Mouse (Mus musculus): ENCODE data around the gene Zfp59. TPM values are rescaled to one million over a fixed set of nuclear protein-coding genes. Genes with fewer than 3 reads are reported as not detected.
"Not testable (repeated sequence)": the region's sequence is repeated elsewhere in the genome, so short reads cannot be mapped to it uniquely, and the experiment has no call there.

The Zfp59 gene
- polyA plus RNA-seq, 1 experiment from 2014 or later: 12.6 TPM

DNA sequence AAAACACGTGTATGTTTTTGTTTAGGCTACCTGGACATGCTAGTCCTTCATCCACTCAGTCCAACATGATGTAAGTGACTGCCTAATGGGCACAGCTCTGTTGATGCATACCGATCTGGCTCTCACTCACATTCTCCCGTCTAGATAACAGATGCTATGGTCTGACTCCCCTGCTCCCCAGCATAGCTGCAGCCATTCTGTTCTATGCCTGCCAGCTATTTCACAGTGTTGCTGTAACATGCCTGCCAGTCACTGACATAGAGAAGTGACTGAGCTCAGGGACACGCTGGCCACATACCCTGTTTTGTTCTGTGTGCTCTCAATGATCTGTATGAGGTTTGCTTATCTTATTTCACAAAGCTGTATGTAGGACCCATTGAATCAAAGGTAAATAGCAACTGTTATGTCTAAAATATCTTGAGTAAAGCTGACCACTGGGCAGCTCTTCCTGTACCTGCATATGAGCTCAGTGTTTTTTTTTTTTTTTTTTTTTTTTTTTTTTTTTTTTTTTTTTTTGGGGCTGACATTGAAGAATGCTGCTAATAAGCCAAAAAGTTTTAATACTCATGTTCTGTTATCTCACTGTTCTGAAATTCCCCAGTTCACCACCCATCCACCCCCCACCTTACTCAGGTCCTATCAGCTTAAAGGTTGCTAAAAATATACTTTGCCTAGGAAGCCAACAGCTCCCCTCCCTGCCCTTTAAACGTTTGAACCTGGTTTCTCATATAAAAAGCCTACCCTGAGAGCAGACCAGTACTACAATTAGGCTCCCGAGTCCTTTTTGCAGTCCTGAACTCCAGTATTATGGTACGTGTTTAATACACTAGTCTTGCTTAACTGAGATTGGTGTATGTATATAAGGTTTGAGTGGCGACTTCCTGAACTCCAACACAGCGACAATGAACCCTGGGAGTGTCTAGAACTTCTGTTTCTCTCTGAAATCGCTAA is 21.2 kb downstream of the Zfp59 start:
- WGBS: 32% methylated on average over 10 of the region's 10 CpGs
- DNase-seq (ENCODE audit: low spot score): no peak
- Histone ChIP-seq H3K4me3 (ENCODE audit: low read depth, low read length) (peak overlapping the region; percentile 48), H3K9ac (ENCODE audit: low read length) (peak overlapping the region; percentile 29; the same call in 1 of the 2 replicates), H3K9me3 (ENCODE audit: control insufficient read depth, low read length) (no peaks in the 10 kb centered on the region), H3K27me3 (ENCODE audit: control insufficient read depth, insufficient read depth, low read length) (no peaks in the 10 kb centered on the region), H3K4me2 (ENCODE audit: low read depth) (peak overlapping the region; percentile 67), H3K4me1 (ENCODE audit: control insufficient read depth, insufficient read depth, low read length) (0 out of 2 replicates have a peak, but pooled peaks cover 2% of the 10 kb centered on the region), H3K27ac (ENCODE audit: low read depth, low read length) (no peak overlapping the region), H3K36me3 (ENCODE audit: control insufficient read depth, insufficient read depth, low read length) (no peaks in the 10 kb centered on the region)
- ATAC-seq (ENCODE audit: insufficient read depth, low FRiP score, low TSS enrichment): no peak

DNA sequence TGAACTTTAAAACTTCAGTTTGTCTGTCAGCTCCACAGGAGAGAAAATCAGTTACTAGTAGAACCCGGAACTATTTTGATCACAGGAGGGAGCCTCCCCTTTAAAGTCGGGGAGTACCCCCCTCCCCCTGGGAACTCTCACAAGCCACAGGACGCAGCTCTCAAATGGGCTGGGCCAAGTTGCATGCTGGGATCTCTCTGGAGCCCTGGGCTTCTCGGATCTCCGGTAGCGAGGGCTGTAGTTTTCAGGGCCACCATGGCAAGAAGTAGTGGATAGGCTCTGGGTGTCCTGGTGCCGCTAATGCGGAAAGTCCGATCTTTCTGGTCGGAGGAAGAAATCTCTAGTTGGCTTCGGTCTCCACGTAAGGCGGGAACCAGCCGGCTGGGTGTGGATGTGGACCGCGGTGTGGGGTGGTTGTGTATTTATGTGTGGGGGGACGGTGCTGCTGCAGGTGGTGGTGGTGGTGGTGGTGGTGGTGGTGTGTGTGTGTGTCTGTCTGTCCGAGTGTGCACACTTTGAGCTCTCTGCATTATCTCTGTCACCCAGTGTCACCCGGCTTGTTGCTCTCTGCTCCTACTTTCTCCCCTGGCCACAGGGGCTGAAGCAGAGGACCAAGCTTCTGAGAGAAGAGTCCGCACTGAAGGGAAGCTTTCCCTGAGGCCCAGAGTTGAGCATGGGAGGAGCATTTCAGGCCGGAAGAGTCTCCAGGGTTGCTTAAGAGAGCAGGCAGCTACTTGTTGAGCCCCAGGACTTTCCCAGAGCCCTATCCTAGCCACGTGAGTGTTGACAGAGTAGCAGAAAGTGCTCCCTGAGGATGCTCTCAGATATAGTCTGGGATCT is 22.2 kb downstream of the Zfp59 start:
- H3K4me3 ChIP-seq (ENCODE audit: low read depth, low read length): peak overlapping the region; percentile 48
- no peak; the same call in 1 of the 2 replicates for ATAC-seq (ENCODE audit: insufficient read depth, low FRiP score, low TSS enrichment)
- no peaks in the 10 kb centered on the region for H3K9me3 ChIP-seq (ENCODE audit: control insufficient read depth, low read length)
- H3K27ac ChIP-seq (ENCODE audit: low read depth, low read length): no peak overlapping the region
- H3K27me3 ChIP-seq (ENCODE audit: control insufficient read depth, insufficient read depth, low read length): no peaks in the 10 kb centered on the region
- H3K4me2 ChIP-seq (ENCODE audit: low read depth): peak overlapping the region; percentile 67
- WGBS: 0% methylated on average over 22 of the region's 22 CpGs
- 0 out of 2 replicates have a peak, but pooled peaks cover 2% of the 10 kb centered on the region for H3K4me1 ChIP-seq (ENCODE audit: control insufficient read depth, insufficient read depth, low read length)
- no peaks in the 10 kb centered on the region for H3K36me3 ChIP-seq (ENCODE audit: control insufficient read depth, insufficient read depth, low read length)
- peak; percentile 54 for DNase-seq (ENCODE audit: low spot score)
- H3K9ac ChIP-seq (ENCODE audit: low read length): peak overlapping the region; percentile 64

- not testable (repeated sequence) for H3K9ac ChIP-seq (ENCODE audit: low read length); H3K27me3 ChIP-seq (ENCODE audit: control insufficient read depth, insufficient read depth, low read length); H3K4me1 ChIP-seq (ENCODE audit: control insufficient read depth, insufficient read depth, low read length); ATAC-seq (ENCODE audit: insufficient read depth, low FRiP score, low TSS enrichment); H3K4me3 ChIP-seq (ENCODE audit: low read depth, low read length); H3K4me2 ChIP-seq (ENCODE audit: low read depth); DNase-seq (ENCODE audit: low spot score); H3K27ac ChIP-seq (ENCODE audit: low read depth, low read length); H3K36me3 ChIP-seq (ENCODE audit: control insufficient read depth, insufficient read depth, low read length); H3K9me3 ChIP-seq (ENCODE audit: control insufficient read depth, low read length)
- WGBS: 83% methylated on average over 5 of the region's 5 CpGs
These were observed 24.2 kb downstream of the Zfp59 start for GRCm38 (mm10) chr7:27862578-27862977.

GRCm38 (mm10) chr7:27881721-27882120 is 43.3 kb downstream of the Zfp59 start:
- ATAC-seq (ENCODE audit: insufficient read depth, low FRiP score, low TSS enrichment): no peak

GRCm38 (mm10) chr7:27900601-27901000 is 62.2 kb downstream of the Zfp59 start:
- WGBS: 88% methylated on average over 4 of the region's 4 CpGs
- no peak for ATAC-seq (ENCODE audit: insufficient read depth, low FRiP score, low TSS enrichment)
- H3K27me3 ChIP-seq (ENCODE audit: control insufficient read depth, insufficient read depth, low read length): no peaks in the 10 kb centered on the region

More at GRCm38 (mm10) chr7:27881721-27882120, 43.3 kb downstream of the Zfp59 start:
- no peaks in the 10 kb centered on the region for H3K27me3 ChIP-seq (ENCODE audit: control insufficient read depth, insufficient read depth, low read length)
- H3K9me3 ChIP-seq (ENCODE audit: control insufficient read depth, low read length): no peaks in the 10 kb centered on the region
- no peak overlapping the region for H3K9ac ChIP-seq (ENCODE audit: low read length)
- H3K4me3 ChIP-seq (ENCODE audit: low read depth, low read length): no peak overlapping the region
- no peaks in the 10 kb centered on the region for H3K4me1 ChIP-seq (ENCODE audit: control insufficient read depth, insufficient read depth, low read length)
- no peak for DNase-seq (ENCODE audit: low spot score)
- 97% methylated on average over 4 of the region's 4 CpGs for WGBS
- H3K27ac ChIP-seq (ENCODE audit: low read depth, low read length): no peak overlapping the region
- H3K36me3 ChIP-seq (ENCODE audit: control insufficient read depth, insufficient read depth, low read length): no peaks in the 10 kb centered on the region
- H3K4me2 ChIP-seq (ENCODE audit: low read depth): no peak overlapping the region

GRCm38 (mm10) chr7:27905061-27905848 is 66.8 kb downstream of the Zfp59 start:
- H3K4me2 ChIP-seq (ENCODE audit: low read depth): no peak overlapping the region
- H3K36me3 ChIP-seq (ENCODE audit: control insufficient read depth, insufficient read depth, low read length): no peaks in the 10 kb centered on the region
- no peak for DNase-seq (ENCODE audit: low spot score)
- no peak overlapping the region for H3K9ac ChIP-seq (ENCODE audit: low read length)
- ATAC-seq (ENCODE audit: insufficient read depth, low FRiP score, low TSS enrichment): no peak
- 71% methylated on average over 11 of the region's 11 CpGs for WGBS
- no peak overlapping the region for H3K4me3 ChIP-seq (ENCODE audit: low read depth, low read length)
- H3K27me3 ChIP-seq (ENCODE audit: control insufficient read depth, insufficient read depth, low read length): no peaks in the 10 kb centered on the region
- no peak overlapping the region for H3K27ac ChIP-seq (ENCODE audit: low read depth, low read length)
- no peaks in the 10 kb centered on the region for H3K4me1 ChIP-seq (ENCODE audit: control insufficient read depth, insufficient read depth, low read length)
- H3K9me3 ChIP-seq (ENCODE audit: control insufficient read depth, low read length): no peaks in the 10 kb centered on the region

More at GRCm38 (mm10) chr7:27900601-27901000, 62.2 kb downstream of the Zfp59 start:
- H3K27ac ChIP-seq (ENCODE audit: low read depth, low read length): no peak overlapping the region
- no peak overlapping the region for H3K4me2 ChIP-seq (ENCODE audit: low read depth)
- no peak for DNase-seq (ENCODE audit: low spot score)
- no peaks in the 10 kb centered on the region for H3K4me1 ChIP-seq (ENCODE audit: control insufficient read depth, insufficient read depth, low read length)
- H3K9ac ChIP-seq (ENCODE audit: low read length): no peak overlapping the region
- no peaks in the 10 kb centered on the region; the same call in 1 of the 2 replicates for H3K9me3 ChIP-seq (ENCODE audit: control insufficient read depth, low read length)
- no peaks in the 10 kb centered on the region for H3K36me3 ChIP-seq (ENCODE audit: control insufficient read depth, insufficient read depth, low read length)
- H3K4me3 ChIP-seq (ENCODE audit: low read depth, low read length): no peak overlapping the region
